ENCODE assay signal across 30 mouse cellular contexts in genomic region chr13:42184131-42184530, GRCm38 (mm10).
A peak's percentile ranks its signal among the peaks of the same experiment; 100 is the strongest.
DNase-seq lines count a peak whose midpoint lies in the region; ATAC-seq and TF ChIP-seq lines count a peak whose summit lies in the region.
"Had no signal": no experiment of that assay in that cellular context is flagged by ENCODE, and none has a peak within 500 bp of the region (broad histone marks: within the 10 kb centered on the region; RNA-seq: fewer than 3 reads in every experiment).

No protein-coding gene starts in this region.

- no peaks in the 10 kb centered on the region for H3K27me3 ChIP-seq in kidney, embryonic 14.5 days (ENCODE audit: control insufficient read depth, insufficient read depth, low read length)
- no peaks in the 10 kb centered on the region for H3K27me3 ChIP-seq in ES-Bruce4 (ENCODE audit: control insufficient read depth, insufficient read depth, low read length, poor library complexity, severe bottlenecking)
- H3K27me3 ChIP-seq: CH12.LX; embryonic facial prominence, embryonic 13.5 days; forebrain, embryonic 12.5 days; forebrain, embryonic 15.5 days; heart, embryonic 13.5 days; hindbrain, embryonic 12.5 days; intestine, embryonic 15.5 days had no signal

- no peak overlapping the region for H3K4me2 ChIP-seq in kidney, embryonic 14.5 days (replicated peaks; ENCODE audit: low read depth, low read length)
- H3K4me2 ChIP-seq: embryonic facial prominence, embryonic 13.5 days; forebrain, embryonic 12.5 days; forebrain, embryonic 15.5 days; heart, embryonic 13.5 days; hindbrain, embryonic 12.5 days; intestine, embryonic 15.5 days had no signal

- no peak for DNase-seq in kidney, postnatal 36 days
- DNase-seq in R1 (ENCODE audit: low read depth, low spot score): peak; percentile 66
- DNase-seq in retina, embryonic 14.5 days (ENCODE audit: low spot score): no peak
- no peak for DNase-seq in spleen, adult 12 weeks (ENCODE audit: low spot score)
- DNase-seq in thymus, postnatal 14 days: no peak
- DNase-seq: adrenal gland, postnatal 10 days; adrenal gland, postnatal 36 days; B cell, adult 2 months; cerebellum, adult 2 months; cerebellum, adult 9-11 months; cerebellum, postnatal 25 days; embryo, embryonic 11 days; gastrocnemius, postnatal 10 days; gastrocnemius, postnatal 36 days; heart, adult 2 months; heart, postnatal 14 days; heart, postnatal 4 days had no signal

- no peak overlapping the region for H3K27ac ChIP-seq in kidney, embryonic 14.5 days (ENCODE audit: low read depth, low read length)
- no peak overlapping the region for H3K27ac ChIP-seq in ES-Bruce4 (ENCODE audit: insufficient read depth, low read length)
- H3K27ac ChIP-seq: embryonic facial prominence, embryonic 10.5 days; embryonic facial prominence, embryonic 13.5 days; forebrain, embryonic 12.5 days; forebrain, embryonic 15.5 days; heart, adult 2 months; heart, embryonic 10.5 days; heart, embryonic 13.5 days; hindbrain, embryonic 12.5 days; intestine, embryonic 15.5 days had no signal

- peaks cover 25% of the 10 kb centered on the region for H3K36me3 ChIP-seq in kidney, embryonic 14.5 days (ENCODE audit: control insufficient read depth, insufficient read depth, low read length)
- H3K36me3 ChIP-seq in ES-Bruce4 (ENCODE audit: control insufficient read depth, insufficient read depth, low read length, poor library complexity, severe bottlenecking): no peaks in the 10 kb centered on the region

- no peak for TF ChIP-seq EP300 in ES-Bruce4 (IDR thresholded peaks at IDR 0.05; ENCODE audit: insufficient read depth, low read depth, low read length)

- ATAC-seq in kidney, embryonic 14.5 days (ENCODE audit: low FRiP score, low TSS enrichment): peak; percentile 20; the same call in 1 of the 2 replicates
- ATAC-seq: forebrain, embryonic 15.5 days; hindbrain, embryonic 16.5 days; intestine, embryonic 15.5 days had no signal

- no peak overlapping the region for H3K9ac ChIP-seq in kidney, embryonic 14.5 days (ENCODE audit: low read depth, low read length)
- peak overlapping the region; percentile 51 for H3K9ac ChIP-seq in ES-Bruce4 (ENCODE audit: low read depth, poor library complexity, severe bottlenecking)
- H3K9ac ChIP-seq: embryonic facial prominence, embryonic 13.5 days; forebrain, embryonic 12.5 days; forebrain, embryonic 15.5 days; heart, embryonic 13.5 days; hindbrain, embryonic 12.5 days; intestine, embryonic 15.5 days had no signal

- WGBS in kidney, embryonic 14.5 days: 96% methylated on average over 17 of the region's 17 CpGs

- H3K4me3 ChIP-seq in kidney, embryonic 14.5 days (ENCODE audit: low read length): no peak overlapping the region
- peak overlapping the region; percentile 56 for H3K4me3 ChIP-seq in ES-Bruce4 (ENCODE audit: low read depth, low read length)
- H3K4me3 ChIP-seq: embryonic facial prominence, embryonic 10.5 days; embryonic facial prominence, embryonic 13.5 days; erythroblast, embryonic 14.5 days; forebrain, embryonic 12.5 days; forebrain, embryonic 15.5 days; heart, adult 2 months; heart, embryonic 10.5 days; heart, embryonic 13.5 days; hindbrain, embryonic 12.5 days; intestine, embryonic 15.5 days had no signal

- no peaks in the 10 kb centered on the region for H3K4me1 ChIP-seq in kidney, embryonic 14.5 days (ENCODE audit: control insufficient read depth, insufficient read depth, low read length)
- H3K4me1 ChIP-seq in ES-Bruce4 (ENCODE audit: control insufficient read depth, insufficient read depth, low read length): no peaks in the 10 kb centered on the region
- H3K4me1 ChIP-seq: embryonic facial prominence, embryonic 10.5 days; embryonic facial prominence, embryonic 13.5 days; forebrain, embryonic 12.5 days; forebrain, embryonic 15.5 days; heart, embryonic 10.5 days; heart, embryonic 13.5 days; hindbrain, embryonic 12.5 days; intestine, embryonic 15.5 days had no signal

- H3K9me3 ChIP-seq in kidney, embryonic 14.5 days (ENCODE audit: control insufficient read depth, low read length): no peaks in the 10 kb centered on the region
- H3K9me3 ChIP-seq in ES-Bruce4 (replicated peaks; ENCODE audit: control insufficient read depth, insufficient read depth, low read length, poor library complexity, severe bottlenecking): no peaks in the 10 kb centered on the region
- H3K9me3 ChIP-seq: embryonic facial prominence, embryonic 10.5 days; embryonic facial prominence, embryonic 13.5 days; forebrain, embryonic 12.5 days; forebrain, embryonic 15.5 days; heart, embryonic 10.5 days; heart, embryonic 13.5 days; hindbrain, embryonic 12.5 days; intestine, embryonic 15.5 days had no signal

- no peak for TF ChIP-seq CTCF in ES-Bruce4 (IDR thresholded peaks at IDR 0.05; ENCODE audit: low read depth, low read length)

- TF ChIP-seq POLR2A in ES-Bruce4 (IDR thresholded peaks at IDR 0.05; ENCODE audit: insufficient read depth, low read length): no peak
